ENCODE assay signal across 8 mouse cellular contexts in the genomic region with DNA sequence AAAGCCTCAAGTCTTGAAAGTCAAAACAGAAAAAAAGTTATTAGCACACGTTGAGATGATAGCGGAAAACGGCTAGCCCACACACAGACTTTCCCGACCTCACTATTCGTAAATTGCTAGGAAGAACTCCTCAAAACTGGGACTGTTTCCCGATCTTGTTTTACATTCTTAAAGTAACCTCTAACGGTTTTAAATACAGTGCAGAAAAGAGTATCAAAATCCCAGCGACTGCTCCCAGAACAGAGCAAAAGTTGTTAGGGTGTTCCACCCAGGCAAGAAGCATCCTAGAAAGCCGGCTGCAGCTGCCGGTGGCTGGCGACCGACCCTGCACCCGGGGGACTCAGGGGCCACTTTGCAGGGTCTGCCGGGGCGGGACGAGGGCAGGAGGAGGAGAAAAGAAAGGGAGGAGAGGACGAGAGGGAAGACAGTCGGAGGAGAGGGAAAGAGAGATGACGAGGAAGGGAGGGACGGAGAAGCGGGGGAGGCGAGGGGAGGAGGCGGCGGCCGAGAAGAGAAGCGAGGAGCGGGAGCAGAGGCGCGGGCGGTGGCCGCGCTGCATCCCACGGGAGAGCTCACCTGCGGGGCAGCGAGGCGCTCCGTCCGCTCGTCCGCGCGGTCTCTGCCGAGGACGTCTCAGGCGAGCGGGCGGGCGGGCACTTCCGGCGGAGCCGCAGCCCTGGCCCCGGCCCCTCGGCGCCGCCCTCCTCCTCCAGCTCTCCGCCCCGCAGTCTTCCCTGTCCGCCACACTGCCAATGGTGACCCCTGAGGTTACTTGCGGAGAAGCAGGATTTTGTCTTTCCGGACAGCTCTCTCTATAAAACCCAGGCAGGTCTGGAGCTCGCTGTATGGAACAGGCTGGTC. TPM values are rescaled to one million over a fixed set of nuclear protein-coding genes. Genes with fewer than 3 reads are reported as not detected.
DNase-seq lines count a peak whose midpoint lies in the region; ATAC-seq and TF ChIP-seq lines count a peak whose summit lies in the region.

Gene Golm1, minus strand, starts transcription at position 661 of the 861 bp plus-strand sequence.

- H3K4me3 ChIP-seq in E14TG2a.4 (replicated peaks; ENCODE audit: low read length): peak within 1 kb of the TSS; percentile 88
- peak within 1 kb of the TSS; percentile 71 for H3K4me3 ChIP-seq in heart, embryonic 15.5 days
- peak within 1 kb of the TSS; percentile 81 to 93 for H3K4me3 ChIP-seq in liver, embryonic 14.5 days (ENCODE audit: insufficient read depth in 1 of 2, low read depth in 2 of 2, low read length in 2 of 2)
- H3K4me3 ChIP-seq in stomach, embryonic 15.5 days (replicated peaks): peak within 1 kb of the TSS; percentile 78

- peak within 1 kb of the TSS; percentile 72 for H3K4me2 ChIP-seq in heart, embryonic 15.5 days
- peak within 1 kb of the TSS; percentile 69 for H3K4me2 ChIP-seq in liver, embryonic 14.5 days (ENCODE audit: low read depth)
- H3K4me2 ChIP-seq in stomach, embryonic 15.5 days: peak within 1 kb of the TSS; percentile 79

- peaks cover 73% of the 10 kb centered on the region for H3K4me1 ChIP-seq in E14TG2a.4 (replicated peaks; ENCODE audit: low read depth, low read length)
- H3K4me1 ChIP-seq in heart, embryonic 15.5 days (replicated peaks): peaks cover 4% of the 10 kb centered on the region; the same call in 1 of the 2 replicates
- peaks cover 25 to 44% of the 10 kb centered on the region in 2 experiments for H3K4me1 ChIP-seq in liver, embryonic 14.5 days (replicated peaks; ENCODE audit: control insufficient read depth in 2 of 2, insufficient read depth in 2 of 2, low read length in 1 of 2)
- peaks cover 4% of the 10 kb centered on the region; the same call in 1 of the 2 replicates for H3K4me1 ChIP-seq in stomach, embryonic 15.5 days

- H3K27ac ChIP-seq in heart, embryonic 15.5 days: peak within 1 kb of the TSS; percentile 61
- peak within 1 kb of the TSS; percentile 85 for H3K27ac ChIP-seq in liver, embryonic 14.5 days
- H3K27ac ChIP-seq in stomach, embryonic 15.5 days: peak within 1 kb of the TSS; percentile 75

- peak; percentile 79 for TF ChIP-seq POLR2A in brain, embryonic 14.5 days (IDR thresholded peaks at IDR 0.05; ENCODE audit: borderline replicate concordance, extremely low read depth, insufficient read depth, insufficient read length, poor library complexity, severe bottlenecking)

- ATAC-seq in erythroblast, adult 5-6 weeks (replicated peaks; ENCODE audit: low FRiP score, poor library complexity, severe bottlenecking): peak; percentile 85
- ATAC-seq in heart, embryonic 15.5 days (replicated peaks; ENCODE audit: insufficient number of reproducible peaks, insufficient read depth, low FRiP score, low read depth): peak; percentile 88
- peak; percentile 87 for ATAC-seq in liver, embryonic 14.5 days (ENCODE audit: insufficient read depth)
- peak; percentile 83 for ATAC-seq in stomach, embryonic 15.5 days (ENCODE audit: insufficient read depth, low FRiP score, low read depth)

- no peak; the same call in 1 of the 2 replicates for TF ChIP-seq EP300 in liver, embryonic 14.5 days (IDR thresholded peaks at IDR 0.05; ENCODE audit: low read depth)

- no peaks in the 10 kb centered on the region for H3K9me3 ChIP-seq in E14TG2a.4 (ENCODE audit: low read length)
- H3K9me3 ChIP-seq in heart, embryonic 15.5 days (replicated peaks): no peaks in the 10 kb centered on the region
- H3K9me3 ChIP-seq in liver, embryonic 14.5 days (ENCODE audit: control insufficient read depth, low read length): no peaks in the 10 kb centered on the region
- no peaks in the 10 kb centered on the region for H3K9me3 ChIP-seq in stomach, embryonic 15.5 days

- under 1% methylated on average over 50 of the region's 61 CpGs for WGBS in heart, embryonic 15.5 days
- WGBS in liver, embryonic 14.5 days (ENCODE audit: insufficient replicate concordance): under 1% methylated on average over 55 of the region's 61 CpGs
- under 1% methylated on average over 61 of the region's 61 CpGs for WGBS in stomach, embryonic 15.5 days

- H3K9ac ChIP-seq in heart, embryonic 15.5 days: peak within 1 kb of the TSS; percentile 67
- H3K9ac ChIP-seq in liver, embryonic 14.5 days (replicated peaks): peak within 1 kb of the TSS; percentile 88
- H3K9ac ChIP-seq in stomach, embryonic 15.5 days: peak within 1 kb of the TSS; percentile 73

- TF ChIP-seq CTCF in E14TG2a.4 (conservative IDR thresholded peaks at IDR 0.05; ENCODE audit: low read length): no peak
- TF ChIP-seq CTCF in brain, embryonic 14.5 days (IDR thresholded peaks at IDR 0.05; ENCODE audit: borderline replicate concordance, extremely low read depth, insufficient read depth, insufficient read length): no peak
- TF ChIP-seq CTCF in liver, embryonic 14.5 days (IDR thresholded peaks at IDR 0.05; ENCODE audit: low read depth): no peak

- peak; percentile 77 for DNase-seq in brain, embryonic 14.5 days (ENCODE audit: low read depth)
- DNase-seq in kidney, postnatal 10 days: peak; percentile 79
- peak; percentile 47 to 61 (median 54) for DNase-seq in liver, embryonic 14.5 days (ENCODE audit: low read depth in 3 of 3, low spot score in 3 of 3)
- DNase-seq in natural killer cell, adult 2 months (ENCODE audit: low spot score in 2 of 2): peak; percentile 23

- peaks cover 7% of the 10 kb centered on the region for H3K36me3 ChIP-seq in E14TG2a.4 (ENCODE audit: insufficient read depth, low read length)
- H3K36me3 ChIP-seq in heart, embryonic 15.5 days: no peaks in the 10 kb centered on the region
- H3K36me3 ChIP-seq in liver, embryonic 14.5 days (replicated peaks; ENCODE audit: control insufficient read depth, insufficient read depth, low read depth): peaks cover 2% of the 10 kb centered on the region; the same call in 1 of the 2 replicates
- H3K36me3 ChIP-seq in stomach, embryonic 15.5 days: no peaks in the 10 kb centered on the region

- H3K27me3 ChIP-seq in E14TG2a.4 (ENCODE audit: insufficient read depth, low read length): 0 out of 2 replicates have a peak, but pooled peaks cover 3% of the 10 kb centered on the region
- no peaks in the 10 kb centered on the region for H3K27me3 ChIP-seq in heart, embryonic 15.5 days
- H3K27me3 ChIP-seq in liver, embryonic 14.5 days (ENCODE audit: control insufficient read depth, insufficient read depth, low read length): no peaks in the 10 kb centered on the region
- no peaks in the 10 kb centered on the region for H3K27me3 ChIP-seq in stomach, embryonic 15.5 days (replicated peaks)

RNA-seq across cellular contexts. Expression of gene Golm1, which starts in this region (rescaled TPM):
- polyA plus RNA-seq in brain, embryonic 14.5 days (2012; rRNA removed): 25.3 and 25.8 TPM in 2 replicates
- 13.4 and 16.1 TPM in 2 replicates for total RNA-seq in erythroblast, adult 5-6 weeks (2015; ENCODE audit: low replicate concordance)
- total RNA-seq in erythroblast, adult 5-6 weeks (2017; ENCODE audit: low replicate concordance): 21.4 and 25.2 TPM in 2 replicates
- polyA plus RNA-seq in heart, embryonic 15.5 days (2015; fragmentation: Nextera tagmentation; extraction: Ambion mirVana): 40.4 and 41.1 TPM in 2 replicates
- 19.8 and 25.5 TPM in 2 replicates for polyA plus RNA-seq in liver, embryonic 14.5 days (2012; rRNA removed)
- polyA plus RNA-seq in liver, embryonic 14.5 days (2014; fragmentation: Nextera tagmentation; extraction: Ambion mirVana): 43.3 and 44.8 TPM in 2 replicates
- 77.2 and 80.9 TPM in 2 replicates for polyA plus RNA-seq in stomach, embryonic 15.5 days (2015; fragmentation: Nextera tagmentation; extraction: Ambion mirVana)

Comparison
In these comparisons a context has a peak if more than half of its experiments do, and no peak if none do; other contexts are left out.
1. Peak in every context shown above with its lines: DNase-seq, ATAC-seq, H3K4me3 ChIP-seq and H3K27ac ChIP-seq.
2. DNase-seq: peak in every context shown above with its lines; median percentile 79 in kidney, postnatal 10 days; 77 in brain, embryonic 14.5 days; 54 in liver, embryonic 14.5 days; 23 in natural killer cell, adult 2 months.